Mouse (Mus musculus) heart, embryonic 11.5 days (tissue): ENCODE data around the gene Gsap. TPM values are rescaled to one million over a fixed set of nuclear protein-coding genes. Genes with fewer than 3 reads are reported as not detected.

Source experiments
- ATAC-seq: fragments of 200-750 bp; cut with Nextera tagmentation; replicated peaks from 2 replicates; pipeline ENCODE4 v1.8.0; 2017; ENCODE audit warnings: moderate library complexity; ENCODE audit not compliant: insufficient number of reproducible peaks, low FRiP score, low TSS enrichment
- H3K27ac ChIP-seq: fragments of 300-500 bp; sonication (generic); 2 replicates; pipeline ENCODE4 v1.5.1; 2014; ENCODE audit warnings: mild to moderate bottlenecking, low read depth, low read length
- H3K27me3 ChIP-seq: fragments of 300-500 bp; sonication (generic); 2 replicates; pipeline ENCODE4 v1.6.1; 2014; ENCODE audit warnings: mild to moderate bottlenecking, low read length, mixed read lengths; ENCODE audit not compliant: control insufficient read depth, insufficient read depth
- H3K36me3 ChIP-seq: fragments of 300-500 bp; sonication (generic); 2 replicates; pipeline ENCODE4 v1.6.1; 2014; ENCODE audit warnings: mild to moderate bottlenecking, low read length, moderate library complexity, mixed read lengths; ENCODE audit not compliant: control insufficient read depth, insufficient read depth
- H3K4me1 ChIP-seq: fragments of 300-500 bp; sonication (generic); 2 replicates; pipeline ENCODE4 v1.6.1; 2014; ENCODE audit warnings: low read length; ENCODE audit not compliant: control insufficient read depth, insufficient read depth
- H3K4me2 ChIP-seq: fragments of 300-500 bp; sonication (generic); 2 replicates; pipeline ENCODE4 v1.6.1; 2014; ENCODE audit warnings: mild to moderate bottlenecking, moderate library complexity
- H3K4me3 ChIP-seq: fragments of 300-500 bp; sonication (generic); 2 replicates; pipeline ENCODE4 v1.5.1; 2014; ENCODE audit warnings: low read depth, low read length
- H3K9ac ChIP-seq: fragments of 300-500 bp; sonication (generic); 2 replicates; pipeline ENCODE4 v1.6.1; 2014; ENCODE audit warnings: mild to moderate bottlenecking, low read depth, low read length, moderate library complexity
- H3K9me3 ChIP-seq: fragments of 300-500 bp; sonication (generic); replicated peaks from 2 replicates; pipeline ENCODE4 v1.6.1; 2016; ENCODE audit warnings: low read length; ENCODE audit not compliant: control insufficient read depth
- WGBS: fragments of 180-500 bp; shearing (Covaris S2); extraction: QIAGEN DNeasy Blood & Tissue Kit; methylation state at CpG from one replicate; pipeline ENCODE4 v1.1.7; 2014; ENCODE audit not compliant: insufficient replicate concordance; 5-methylcytosine and 5-hydroxymethylcytosine counted together
- polyA plus RNA-seq: library from polyadenylated mRNA; unstranded; fragments of >200 nt; fragmentation: Nextera tagmentation; extraction: Ambion mirVana; gene quantifications from 2 replicates; pipeline ENCODE4 v1.2.1, GENCODE M21; 2014

The Gsap gene
- polyA plus RNA-seq, 1 experiment from 2014 or later: 0.39 TPM

- no peak overlapping the region for H3K9ac ChIP-seq
- no peaks in the 10 kb centered on the region for H3K4me1 ChIP-seq
- 69% methylated on average over 6 of the region's 6 CpGs for WGBS
- no peaks in the 10 kb centered on the region for H3K27me3 ChIP-seq
- ATAC-seq: no peak
- no peak overlapping the region for H3K4me3 ChIP-seq
- H3K27ac ChIP-seq: no peak overlapping the region
- no peaks in the 10 kb centered on the region for H3K36me3 ChIP-seq
- H3K4me2 ChIP-seq: no peak overlapping the region
- H3K9me3 ChIP-seq: no peaks in the 10 kb centered on the region
These were observed 115.0 kb downstream of the Gsap start for GRCm38 (mm10) chr5:21301011-21301410.

GRCm38 (mm10) chr5:21307165-21307564 lies 121.1 kb downstream of the Gsap start:
- Histone ChIP-seq H3K9me3 (no peaks in the 10 kb centered on the region), H3K27me3 (no peaks in the 10 kb centered on the region), H3K4me3 (no peak overlapping the region), H3K27ac (no peak overlapping the region), H3K4me2 (no peak overlapping the region), H3K4me1 (no peaks in the 10 kb centered on the region), H3K9ac (no peak overlapping the region), H3K36me3 (no peaks in the 10 kb centered on the region)
- ATAC-seq: no peak
- WGBS: 81% methylated on average over 5 of the region's 5 CpGs

GRCm38 (mm10) chr5:21314696-21315095 lies 128.6 kb downstream of the Gsap start:
- WGBS: 86% methylated on average over 3 of the region's 3 CpGs
- Histone ChIP-seq H3K4me3 (no peak overlapping the region), H3K27ac (no peak overlapping the region), H3K4me1 (peaks cover under 1% of the 10 kb centered on the region; the same call in 1 of the 2 replicates), H3K36me3 (no peaks in the 10 kb centered on the region), H3K4me2 (no peak overlapping the region), H3K9me3 (no peaks in the 10 kb centered on the region), H3K9ac (no peak overlapping the region), H3K27me3 (no peaks in the 10 kb centered on the region)
- no peak for ATAC-seq

GRCm38 (mm10) chr5:21320138-21320537 lies 134.1 kb downstream of the Gsap start:
- Histone ChIP-seq H3K9ac (no peak overlapping the region), H3K4me2 (no peak overlapping the region), H3K36me3 (no peaks in the 10 kb centered on the region), H3K9me3 (no peaks in the 10 kb centered on the region), H3K4me3 (no peak overlapping the region), H3K4me1 (peaks cover 13% of the 10 kb centered on the region), H3K27me3 (no peaks in the 10 kb centered on the region), H3K27ac (0 out of 2 replicates have a peak overlapping the region, but pooled peaks have one; percentile 12)
- ATAC-seq: no peak
- 42% methylated on average over 2 of the region's 2 CpGs for WGBS

GRCm38 (mm10) chr5:21326494-21326893 lies 140.4 kb downstream of the Gsap start:
- Histone ChIP-seq H3K4me2 (no peak overlapping the region), H3K36me3 (no peaks in the 10 kb centered on the region), H3K9me3 (no peaks in the 10 kb centered on the region), H3K27ac (no peak overlapping the region), H3K9ac (no peak overlapping the region), H3K4me1 (peaks cover 23% of the 10 kb centered on the region), H3K27me3 (no peaks in the 10 kb centered on the region), H3K4me3 (no peak overlapping the region)
- ATAC-seq: no peak
- 7% methylated on average over 1 of the region's 1 CpGs for WGBS

GRCm38 (mm10) chr5:21328560-21328959 lies 142.5 kb downstream of the Gsap start:
- no peak for ATAC-seq
- no peak overlapping the region for H3K4me2 ChIP-seq
- peaks cover 30% of the 10 kb centered on the region for H3K4me1 ChIP-seq
- H3K9me3 ChIP-seq: no peaks in the 10 kb centered on the region
- no peak overlapping the region for H3K9ac ChIP-seq
- no peaks in the 10 kb centered on the region for H3K36me3 ChIP-seq
- H3K27me3 ChIP-seq: no peaks in the 10 kb centered on the region
- H3K27ac ChIP-seq: peak overlapping the region; percentile 100
- H3K4me3 ChIP-seq: no peak overlapping the region
- 55% methylated on average over 1 of the region's 1 CpGs for WGBS

GRCm38 (mm10) chr5:21329672-21330665 lies 143.9 kb downstream of the Gsap start:
- ATAC-seq: peak; percentile 82
- Histone ChIP-seq H3K9me3 (no peaks in the 10 kb centered on the region), H3K4me3 (no peak overlapping the region; the same call in 1 of the 2 replicates), H3K4me1 (peaks cover 30% of the 10 kb centered on the region), H3K9ac (peak overlapping the region; percentile 70), H3K4me2 (peak overlapping the region; percentile 50), H3K36me3 (no peaks in the 10 kb centered on the region), H3K27ac (peak overlapping the region; percentile 100), H3K27me3 (no peaks in the 10 kb centered on the region)
- WGBS: 31% methylated on average over 11 of the region's 11 CpGs

GRCm38 (mm10) chr5:21331656-21332055 lies 145.6 kb downstream of the Gsap start:
- 61% methylated on average over 5 of the region's 5 CpGs for WGBS
- H3K27ac ChIP-seq: peak overlapping the region; percentile 66

More at GRCm38 (mm10) chr5:21331656-21332055, 145.6 kb downstream of the Gsap start:
- Histone ChIP-seq H3K4me1 (peaks cover 26% of the 10 kb centered on the region), H3K27me3 (no peaks in the 10 kb centered on the region), H3K36me3 (no peaks in the 10 kb centered on the region), H3K4me2 (no peak overlapping the region), H3K4me3 (no peak overlapping the region), H3K9me3 (no peaks in the 10 kb centered on the region), H3K9ac (no peak overlapping the region)
- 0 out of 2 replicates have a peak, but pooled peaks have one; percentile 55 for ATAC-seq
